Mouse (Mus musculus): ENCODE measurements around the gene Btd. TPM values are rescaled to one million over a fixed set of nuclear protein-coding genes. Genes with fewer than 3 reads are reported as not detected.

The Btd gene
- polyA plus RNA-seq, 1 experiment from 2014 or later, result 11.9 TPM

- Histone ChIP-seq H3K9ac (replicated peaks; ENCODE audit: low read length) (no peak overlapping the region), H3K27ac (replicated peaks; ENCODE audit: low read depth, low read length) (no peak overlapping the region), H3K4me2 (ENCODE audit: low read length) (no peak overlapping the region), H3K36me3 (ENCODE audit: control insufficient read depth, insufficient read depth, low read length) (peaks cover 5% of the 10 kb centered on the region; the same call in 1 of the 2 replicates), H3K4me1 (ENCODE audit: control insufficient read depth, insufficient read depth, low read length) (peaks cover 16% of the 10 kb centered on the region), H3K27me3 (ENCODE audit: control insufficient read depth, insufficient read depth, low read length) (no peaks in the 10 kb centered on the region), H3K9me3 (ENCODE audit: control insufficient read depth, low read length) (no peaks in the 10 kb centered on the region), H3K4me3 (replicated peaks; ENCODE audit: low read depth, low read length) (no peak overlapping the region)
- ATAC-seq (ENCODE audit: low FRiP score, low TSS enrichment) (no peak), DNase-seq (no peak)
- 95% methylated on average over 28 of the region's 28 CpGs for WGBS
These were observed 26.3 kb downstream of the Btd start for GRCm38 (mm10) chr14:31666931-31667705.

DNA sequence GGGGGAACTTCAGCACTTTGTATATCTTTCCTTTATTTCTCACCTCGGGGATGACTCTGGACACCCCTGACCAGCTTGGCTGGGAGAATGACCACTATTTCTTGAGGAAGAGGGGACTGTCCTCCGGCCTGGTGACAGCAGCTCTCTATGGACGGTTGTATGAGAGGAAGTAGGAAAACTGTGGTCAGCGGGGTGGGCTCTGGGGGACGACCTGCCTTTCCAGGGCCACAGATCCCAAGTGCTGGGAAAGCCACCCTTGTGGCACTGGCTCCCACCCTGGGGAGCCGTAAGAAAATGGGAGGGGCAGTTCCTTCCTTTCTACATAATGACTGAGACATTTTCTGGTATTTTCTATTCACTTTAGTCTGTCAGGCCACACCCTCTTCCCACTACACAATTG, 26.9 kb downstream of the Btd start:
- no peaks in the 10 kb centered on the region for H3K27me3 ChIP-seq (ENCODE audit: control insufficient read depth, insufficient read depth, low read length)
- ATAC-seq (ENCODE audit: low FRiP score, low TSS enrichment), result no peak
- no peak overlapping the region for H3K9ac ChIP-seq (replicated peaks; ENCODE audit: low read length)
- peaks cover 10% of the 10 kb centered on the region for H3K4me1 ChIP-seq (ENCODE audit: control insufficient read depth, insufficient read depth, low read length)
- H3K36me3 ChIP-seq (ENCODE audit: control insufficient read depth, insufficient read depth, low read length), result peaks cover 5% of the 10 kb centered on the region; the same call in 1 of the 2 replicates
- H3K9me3 ChIP-seq (ENCODE audit: control insufficient read depth, low read length), result no peaks in the 10 kb centered on the region
- no peak for DNase-seq
- WGBS, result 88% methylated on average over 6 of the region's 6 CpGs
- H3K4me2 ChIP-seq (ENCODE audit: low read length), result no peak overlapping the region
- H3K27ac ChIP-seq (replicated peaks; ENCODE audit: low read depth, low read length), result no peak overlapping the region
- H3K4me3 ChIP-seq (replicated peaks; ENCODE audit: low read depth, low read length), result no peak overlapping the region

DNA sequence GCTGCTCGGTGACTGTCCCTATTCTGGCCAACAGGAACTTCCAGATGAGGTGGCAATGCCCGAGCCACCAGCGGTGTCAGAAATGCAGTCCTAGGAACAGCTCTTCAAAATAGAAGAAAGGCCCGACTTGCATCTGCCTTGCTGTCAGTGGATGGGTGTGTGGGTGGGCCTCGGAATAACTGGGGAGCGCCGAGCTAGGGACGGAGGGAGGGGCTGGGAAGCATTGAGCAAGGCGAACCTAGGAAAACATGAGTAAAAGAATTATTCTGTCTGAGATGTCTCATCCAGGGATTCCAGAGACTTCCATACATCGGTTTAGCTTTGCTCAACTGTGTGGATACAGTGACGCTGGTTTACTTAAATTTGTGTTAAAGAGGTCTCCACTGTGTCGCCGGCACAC, 27.5 kb downstream of the Btd start:
- H3K36me3 ChIP-seq (ENCODE audit: control insufficient read depth, insufficient read depth, low read length), result peaks cover 5% of the 10 kb centered on the region; the same call in 1 of the 2 replicates
- DNase-seq (no peak), ATAC-seq (ENCODE audit: low FRiP score, low TSS enrichment) (no peak)
- no peak overlapping the region for H3K4me3 ChIP-seq (replicated peaks; ENCODE audit: low read depth, low read length)
- WGBS, result 90% methylated on average over 13 of the region's 13 CpGs
- H3K27me3 ChIP-seq (ENCODE audit: control insufficient read depth, insufficient read depth, low read length), result no peaks in the 10 kb centered on the region
- H3K9me3 ChIP-seq (ENCODE audit: control insufficient read depth, low read length), result no peaks in the 10 kb centered on the region
- H3K4me2 ChIP-seq (ENCODE audit: low read length), result no peak overlapping the region
- peaks cover 5% of the 10 kb centered on the region; the same call in 1 of the 2 replicates for H3K4me1 ChIP-seq (ENCODE audit: control insufficient read depth, insufficient read depth, low read length)
- H3K27ac ChIP-seq (replicated peaks; ENCODE audit: low read depth, low read length), result no peak overlapping the region
- H3K9ac ChIP-seq (replicated peaks; ENCODE audit: low read length), result no peak overlapping the region

GRCm38 (mm10) chr14:31669161-31669611, 28.4 kb downstream of the Btd start:
- Histone ChIP-seq H3K36me3 (ENCODE audit: control insufficient read depth, insufficient read depth, low read length) (peaks cover 5% of the 10 kb centered on the region; the same call in 1 of the 2 replicates), H3K4me1 (ENCODE audit: control insufficient read depth, insufficient read depth, low read length) (peaks cover 5% of the 10 kb centered on the region; the same call in 1 of the 2 replicates), H3K9ac (replicated peaks; ENCODE audit: low read length) (no peak overlapping the region), H3K27me3 (ENCODE audit: control insufficient read depth, insufficient read depth, low read length) (no peaks in the 10 kb centered on the region), H3K27ac (replicated peaks; ENCODE audit: low read depth, low read length) (peak overlapping the region; percentile 42; the same call in 1 of the 2 replicates), H3K9me3 (ENCODE audit: control insufficient read depth, low read length) (no peaks in the 10 kb centered on the region), H3K4me3 (replicated peaks; ENCODE audit: low read depth, low read length) (no peak overlapping the region), H3K4me2 (ENCODE audit: low read length) (no peak overlapping the region)
- DNase-seq, result no peak
- 75% methylated on average over 13 of the region's 13 CpGs for WGBS
- no peak for ATAC-seq (ENCODE audit: low FRiP score, low TSS enrichment)

DNA sequence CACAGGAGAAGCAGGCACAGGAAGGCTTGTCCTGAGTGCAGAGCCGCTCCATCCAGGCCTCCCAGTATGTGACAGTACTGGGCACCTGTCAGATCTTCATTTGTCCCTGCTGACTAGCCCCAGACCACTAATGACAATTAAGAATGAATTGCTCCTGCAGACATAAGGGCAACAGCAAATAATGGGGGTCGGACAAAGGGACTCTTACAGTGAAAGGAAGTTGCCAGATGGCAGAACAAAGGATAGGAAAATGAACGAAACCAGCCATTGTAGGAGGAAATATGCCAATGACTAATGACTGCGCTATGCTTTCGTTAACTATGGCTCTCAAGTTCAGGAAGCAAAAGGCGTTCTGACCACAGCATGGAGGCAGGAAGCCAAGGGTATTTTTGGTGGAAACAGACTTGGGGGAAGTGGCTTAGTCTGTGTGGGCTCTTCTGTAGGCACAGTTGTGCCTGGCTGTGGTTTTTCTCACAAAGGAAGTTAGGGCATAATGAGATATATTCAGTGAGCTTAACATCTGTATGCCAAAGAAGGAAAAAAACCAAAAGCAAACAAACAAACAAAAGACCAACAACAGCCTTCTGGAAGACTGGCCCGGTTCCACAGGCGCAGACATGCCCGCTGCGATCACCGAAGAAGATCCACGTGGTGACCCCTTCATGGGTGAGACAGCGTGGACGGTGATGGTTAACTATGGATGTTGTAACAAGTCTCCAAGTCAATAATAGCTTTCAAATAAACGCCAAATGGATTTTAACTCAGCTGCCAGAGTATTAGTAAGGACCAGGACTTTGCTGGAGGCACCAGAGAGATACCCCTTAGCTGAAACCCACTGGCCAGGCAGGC, 29.0 kb downstream of the Btd start:
- DNase-seq (peak; percentile 49), ATAC-seq (ENCODE audit: low FRiP score, low TSS enrichment) (no peak)
- H3K27me3 ChIP-seq (ENCODE audit: control insufficient read depth, insufficient read depth, low read length), result no peaks in the 10 kb centered on the region
- no peaks in the 10 kb centered on the region for H3K9me3 ChIP-seq (ENCODE audit: control insufficient read depth, low read length)
- H3K4me2 ChIP-seq (ENCODE audit: low read length), result no peak overlapping the region
- peaks cover 5% of the 10 kb centered on the region; the same call in 1 of the 2 replicates for H3K36me3 ChIP-seq (ENCODE audit: control insufficient read depth, insufficient read depth, low read length)
- WGBS, result 72% methylated on average over 15 of the region's 15 CpGs
- no peak overlapping the region for H3K4me3 ChIP-seq (replicated peaks; ENCODE audit: low read depth, low read length)
- peak overlapping the region; percentile 42; the same call in 1 of the 2 replicates for H3K27ac ChIP-seq (replicated peaks; ENCODE audit: low read depth, low read length)
- no peak overlapping the region for H3K9ac ChIP-seq (replicated peaks; ENCODE audit: low read length)
- no peaks in the 10 kb centered on the region for H3K4me1 ChIP-seq (ENCODE audit: control insufficient read depth, insufficient read depth, low read length)

- ATAC-seq (ENCODE audit: low FRiP score, low TSS enrichment), result no peak
- Histone ChIP-seq H3K4me3 (replicated peaks; ENCODE audit: low read depth, low read length) (no peak overlapping the region), H3K9ac (replicated peaks; ENCODE audit: low read length) (no peak overlapping the region), H3K4me1 (ENCODE audit: control insufficient read depth, insufficient read depth, low read length) (no peaks in the 10 kb centered on the region), H3K4me2 (ENCODE audit: low read length) (no peak overlapping the region), H3K27ac (replicated peaks; ENCODE audit: low read depth, low read length) (no peak overlapping the region), H3K27me3 (ENCODE audit: control insufficient read depth, insufficient read depth, low read length) (no peaks in the 10 kb centered on the region), H3K36me3 (ENCODE audit: control insufficient read depth, insufficient read depth, low read length) (peaks cover 5% of the 10 kb centered on the region; the same call in 1 of the 2 replicates), H3K9me3 (ENCODE audit: control insufficient read depth, low read length) (no peaks in the 10 kb centered on the region)
- no peak for DNase-seq
- WGBS, result 50% methylated on average over 10 of the region's 10 CpGs
These were observed 30.9 kb downstream of the Btd start for GRCm38 (mm10) chr14:31671635-31672320.

- Histone ChIP-seq H3K4me3 (replicated peaks; ENCODE audit: low read depth, low read length) (no peak overlapping the region), H3K27me3 (ENCODE audit: control insufficient read depth, insufficient read depth, low read length) (no peaks in the 10 kb centered on the region), H3K4me2 (ENCODE audit: low read length) (no peak overlapping the region), H3K9me3 (ENCODE audit: control insufficient read depth, low read length) (no peaks in the 10 kb centered on the region), H3K4me1 (ENCODE audit: control insufficient read depth, insufficient read depth, low read length) (no peaks in the 10 kb centered on the region), H3K9ac (replicated peaks; ENCODE audit: low read length) (no peak overlapping the region), H3K27ac (replicated peaks; ENCODE audit: low read depth, low read length) (no peak overlapping the region), H3K36me3 (ENCODE audit: control insufficient read depth, insufficient read depth, low read length) (no peaks in the 10 kb centered on the region)
- ATAC-seq (ENCODE audit: low FRiP score, low TSS enrichment) (no peak), DNase-seq (no peak)
- WGBS, result 92% methylated on average over 3 of the region's 3 CpGs
These were observed 39.8 kb downstream of the Btd start for GRCm38 (mm10) chr14:31680656-31681055.

GRCm38 (mm10) chr14:31681291-31681690, 40.5 kb downstream of the Btd start:
- Histone ChIP-seq H3K4me2 (ENCODE audit: low read length) (no peak overlapping the region), H3K9ac (replicated peaks; ENCODE audit: low read length) (no peak overlapping the region), H3K4me3 (replicated peaks; ENCODE audit: low read depth, low read length) (no peak overlapping the region), H3K27me3 (ENCODE audit: control insufficient read depth, insufficient read depth, low read length) (no peaks in the 10 kb centered on the region), H3K4me1 (ENCODE audit: control insufficient read depth, insufficient read depth, low read length) (no peaks in the 10 kb centered on the region), H3K36me3 (ENCODE audit: control insufficient read depth, insufficient read depth, low read length) (no peaks in the 10 kb centered on the region), H3K27ac (replicated peaks; ENCODE audit: low read depth, low read length) (no peak overlapping the region), H3K9me3 (ENCODE audit: control insufficient read depth, low read length) (no peaks in the 10 kb centered on the region)
- no peak for DNase-seq
- WGBS, result 89% methylated on average over 9 of the region's 9 CpGs
- ATAC-seq (ENCODE audit: low FRiP score, low TSS enrichment), result no peak
